Mouse (Mus musculus) megakaryocyte progenitor cell, adult 5-6 weeks (primary cell): ENCODE measurements around the gene Gm11096. TPM values are rescaled to one million over a fixed set of nuclear protein-coding genes. Genes with fewer than 3 reads are reported as not detected.

ENCODE experiments used
- ATAC-seq: replicated peaks from 2 replicates; pipeline ENCODE4 v1.8.0; 2016; ENCODE audit warnings: mild to moderate bottlenecking, moderate TSS enrichment, inconsistent platforms; ENCODE audit not compliant: poor library complexity
- total RNA-seq, 2 experiments: library from RNA; stranded (forward) in 1 of 2; stranded (reverse) in 1 of 2; fragments of 157-497, 149-512 nt in 1 of 2; fragments of 200-1000 nt in 1 of 2; gene quantifications; 2 replicates each; pipeline versions ENCODE4 v1.2.3 to v1.2.4; 2015 to 2017

The Gm11096 gene
- total RNA-seq (2015) (not detected in 2 replicates), total RNA-seq (2017) (not detected in 2 replicates)

GRCm38 (mm10) chr17:81441463-81441862 is at the start of gene Gm11096:
TSS of gene Gm11096 (plus strand) at chr17:81441763.
- ATAC-seq, result no peak

GRCm38 (mm10) chr17:81393040-81393439 is 48.5 kb upstream of the Gm11096 start:
- no peak for ATAC-seq

GRCm38 (mm10) chr17:81394124-81394523 is 47.4 kb upstream of the Gm11096 start:
- no peak for ATAC-seq

- ATAC-seq, result no peak
These were observed 44.1 kb upstream of the Gm11096 start for GRCm38 (mm10) chr17:81397434-81397833.

- no peak for ATAC-seq
These were observed 41.2 kb upstream of the Gm11096 start for GRCm38 (mm10) chr17:81400377-81400776.

- ATAC-seq, result peak; percentile 55
These were observed 38.9 kb upstream of the Gm11096 start for GRCm38 (mm10) chr17:81402636-81403035.

GRCm38 (mm10) chr17:81403121-81403520 is 38.4 kb upstream of the Gm11096 start:
- no peak for ATAC-seq

- no peak for ATAC-seq
These were observed 37.3 kb upstream of the Gm11096 start for GRCm38 (mm10) chr17:81404225-81404624.

GRCm38 (mm10) chr17:81412736-81413135 is 28.8 kb upstream of the Gm11096 start:
- ATAC-seq, result no peak

- ATAC-seq, result no peak
These were observed 25.0 kb upstream of the Gm11096 start for GRCm38 (mm10) chr17:81416361-81417114.

GRCm38 (mm10) chr17:81419802-81420459 is 21.6 kb upstream of the Gm11096 start:
- ATAC-seq, result 0 out of 2 replicates have a peak, but pooled peaks have one; percentile 21

- ATAC-seq, result peak; percentile 95
These were observed 17.2 kb upstream of the Gm11096 start for GRCm38 (mm10) chr17:81424256-81424912.

- ATAC-seq, result no peak
These were observed 14.3 kb upstream of the Gm11096 start for GRCm38 (mm10) chr17:81427245-81427644.

- peak; percentile 55; the same call in 1 of the 2 replicates for ATAC-seq
These were observed 8.8 kb upstream of the Gm11096 start for GRCm38 (mm10) chr17:81432733-81433132.

- 0 out of 2 replicates have a peak, but pooled peaks have one; percentile 14 for ATAC-seq
These were observed 8.4 kb upstream of the Gm11096 start for GRCm38 (mm10) chr17:81433148-81433547.

- no peak for ATAC-seq
These were observed 13.7 kb downstream of the Gm11096 start for GRCm38 (mm10) chr17:81455269-81455668.

- no peak for ATAC-seq
These were observed 14.4 kb downstream of the Gm11096 start for GRCm38 (mm10) chr17:81455977-81456376.

- ATAC-seq, result peak; percentile 55
These were observed 17.8 kb downstream of the Gm11096 start for GRCm38 (mm10) chr17:81459379-81459778.

GRCm38 (mm10) chr17:81468941-81469340 is 27.4 kb downstream of the Gm11096 start:
- 0 out of 2 replicates have a peak, but pooled peaks have one; percentile 17 for ATAC-seq

GRCm38 (mm10) chr17:81473363-81473762 is 31.8 kb downstream of the Gm11096 start:
- ATAC-seq, result no peak

GRCm38 (mm10) chr17:81477420-81477819 is 35.9 kb downstream of the Gm11096 start:
- ATAC-seq, result no peak
